Mouse (Mus musculus): ENCODE data around the gene Nfkb2.

DNA sequence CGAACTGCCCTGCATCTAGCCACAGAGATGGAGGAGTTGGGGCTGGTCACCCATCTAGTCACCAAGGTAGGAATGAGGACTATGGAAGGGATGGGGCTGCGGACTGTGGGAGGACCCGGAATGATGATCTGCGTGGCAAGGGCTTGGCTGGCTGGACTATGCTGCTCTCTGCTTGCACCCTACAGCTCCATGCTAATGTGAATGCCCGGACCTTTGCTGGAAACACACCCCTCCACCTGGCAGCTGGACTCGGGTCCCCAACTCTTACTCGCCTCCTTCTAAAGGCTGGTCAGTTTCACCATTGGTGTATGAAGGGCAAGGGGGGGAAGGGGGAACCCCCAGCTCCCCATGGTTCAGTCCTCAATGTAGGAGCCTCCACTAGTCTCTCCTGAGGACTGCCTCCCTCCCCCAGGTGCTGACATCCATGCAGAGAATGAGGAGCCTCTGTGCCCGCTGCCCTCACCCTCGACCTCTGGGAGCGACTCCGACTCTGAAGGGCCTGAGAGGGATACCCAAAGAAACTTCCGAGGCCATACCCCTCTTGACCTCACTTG is 6.3 kb downstream of the Nfkb2 start:
- TF ChIP-seq GATA1 (IDR thresholded peaks at IDR 0.05; ENCODE audit: low read length): no peak
- no peak for TF ChIP-seq TAL1 (IDR thresholded peaks at IDR 0.05; ENCODE audit: low read length)

Measured in erythroblast, embryonic 14.5 days (primary cell).